Mouse (Mus musculus): Measurements from ENCODE around the gene Umad1. TPM values are rescaled to one million over a fixed set of nuclear protein-coding genes. Genes with fewer than 3 reads are reported as not detected.

Umad1 gene
- total RNA-seq (2021), result 15.7 and 19.1 TPM in 2 replicates
- long read RNA-seq, transcript Umad1-204 (4 exons, 2,025 nt), result major isoform, 25 of 35 reads
- long read RNA-seq, partial matches to known transcripts, result 0 of 35 reads
- long read RNA-seq, other reads (novel, unspliced or antisense), result 7 of 35 reads

- DNase-seq, result peak; percentile 96
Observed at GRCm38 (mm10) chr6:8259004-8259666, at the start of gene Umad1, which contains the start of the genes Rpa3 and Gm45062. TSS of gene Umad1 (plus strand) at chr6:8259288. TSS of gene Rpa3 (minus strand) at chr6:8259173. TSS of gene Gm45062 (plus strand) at chr6:8259450.

- no peak for DNase-seq
Observed at GRCm38 (mm10) chr6:8209866-8210186, 49.3 kb upstream of the Umad1 start.

DNA sequence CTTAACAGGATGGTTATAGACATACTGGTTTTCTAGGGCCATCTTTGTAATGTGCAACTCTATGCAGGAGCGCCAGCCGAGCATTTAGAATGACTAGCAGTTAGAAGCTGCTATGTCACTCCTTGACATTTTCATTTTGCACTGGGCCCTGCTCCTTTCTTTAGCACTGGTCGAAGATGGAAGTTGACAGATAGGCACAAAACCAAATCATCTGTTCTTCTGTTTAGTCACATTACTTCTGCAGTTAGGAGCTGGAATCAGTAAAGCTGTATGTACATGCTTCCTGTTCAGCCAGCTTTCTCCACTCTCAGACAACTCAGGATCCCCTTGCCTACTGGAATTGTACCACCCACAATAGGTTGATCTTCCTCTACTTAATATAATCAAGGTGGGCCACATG, 48.4 kb upstream of the Umad1 start:
- no peak for DNase-seq

DNA sequence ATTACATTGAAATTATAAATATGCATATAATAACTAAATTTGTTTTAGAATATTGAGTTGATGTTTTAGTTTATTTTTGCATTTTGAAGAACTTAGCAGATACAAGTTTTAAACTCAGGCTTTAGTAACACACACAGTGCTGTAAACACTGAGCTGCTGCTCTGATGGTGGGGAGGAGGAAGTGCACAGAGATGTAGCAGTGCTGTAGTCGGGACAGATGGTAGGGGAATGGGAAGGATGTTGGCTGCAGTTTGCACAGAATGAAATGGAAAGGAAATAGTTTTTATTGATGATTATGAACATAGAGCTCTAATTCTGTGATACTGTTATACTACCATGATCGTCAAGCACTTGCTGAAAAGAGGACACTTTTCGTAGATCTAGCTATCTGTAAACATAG, 32.1 kb upstream of the Umad1 start:
- no peak for DNase-seq

DNA sequence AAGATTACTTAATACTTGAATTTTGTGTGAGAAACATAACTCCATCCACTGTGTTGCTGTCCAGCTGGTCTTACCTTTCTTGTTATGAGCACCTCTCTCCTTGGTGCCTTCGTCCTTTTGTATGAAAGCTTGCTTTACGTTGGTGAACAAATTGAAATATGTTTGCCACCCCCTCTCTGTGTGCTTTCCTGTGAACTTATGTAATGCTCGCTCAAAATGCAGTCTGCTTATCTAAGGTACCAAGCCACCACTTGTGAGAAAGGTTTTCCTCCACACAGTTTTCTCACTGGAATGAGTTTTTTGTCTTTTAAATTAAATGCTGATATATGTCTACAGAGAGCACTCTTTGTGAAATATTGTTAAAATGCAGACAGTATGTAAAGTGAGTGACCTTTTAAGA, 30.5 kb upstream of the Umad1 start:
- no peak for DNase-seq

DNA sequence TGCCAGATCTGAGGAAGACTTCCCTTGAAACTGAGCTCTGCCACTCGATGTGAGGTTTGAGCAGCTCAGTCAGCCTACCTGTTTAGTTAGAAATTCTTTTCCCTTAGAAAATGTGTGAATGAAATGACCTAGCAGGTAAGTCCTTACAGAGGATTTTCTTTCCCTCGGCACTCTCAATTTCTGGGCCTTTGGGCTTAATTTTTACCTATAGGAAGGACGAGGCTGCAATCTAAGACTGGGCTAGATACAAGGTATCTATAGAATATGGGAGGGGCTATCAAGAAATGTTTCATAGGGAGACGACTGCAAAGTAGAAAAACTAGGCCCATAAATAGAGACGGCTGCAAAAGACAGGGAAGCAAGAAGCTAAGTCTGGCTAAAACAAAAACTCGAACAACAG, 772 bp upstream of the Umad1 start:
- no peak for DNase-seq

DNA sequence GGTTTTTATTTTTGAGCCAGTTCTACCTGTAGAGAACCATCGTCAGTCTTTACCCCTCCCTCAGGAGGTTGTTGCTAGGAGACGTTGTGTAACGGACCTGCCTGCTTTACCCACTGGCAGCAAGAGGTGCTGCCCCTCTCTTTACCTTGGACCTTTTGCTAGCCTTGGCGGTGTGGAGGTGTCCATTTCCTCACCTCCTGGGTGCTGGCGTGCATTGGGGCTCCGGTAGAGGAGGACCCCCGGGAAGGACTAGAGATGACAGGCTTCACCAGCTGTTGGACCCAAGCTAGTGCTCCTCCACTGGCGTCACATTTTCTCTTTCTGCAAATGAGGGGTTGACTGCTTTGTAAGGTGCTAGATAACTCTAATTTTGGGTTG, 568 bp downstream of the Umad1 start:
- DNase-seq, result no peak

DNA sequence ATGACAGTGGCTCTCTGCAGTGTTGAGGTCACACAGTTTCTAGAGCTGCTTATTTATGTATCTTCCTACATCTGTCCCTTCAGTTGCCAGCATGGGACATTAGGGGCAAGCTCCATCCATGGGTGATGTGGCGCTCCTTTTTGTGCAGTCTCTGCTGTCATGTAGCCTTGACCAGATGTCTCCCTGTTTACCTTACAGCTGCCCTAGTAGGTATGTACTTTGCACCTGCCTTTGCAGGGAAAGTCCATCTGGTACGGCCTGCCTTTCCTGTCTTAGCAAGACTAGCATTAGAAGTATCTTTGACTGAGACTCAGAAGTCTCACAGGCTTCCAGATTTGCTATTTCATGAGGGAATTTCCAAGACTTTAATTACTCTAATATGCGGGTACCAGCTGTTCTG, 12.0 kb downstream of the Umad1 start:
- DNase-seq, result no peak

- DNase-seq, result peak; percentile 52
Observed at GRCm38 (mm10) chr6:8274387-8275054, 15.4 kb downstream of the Umad1 start.

DNA sequence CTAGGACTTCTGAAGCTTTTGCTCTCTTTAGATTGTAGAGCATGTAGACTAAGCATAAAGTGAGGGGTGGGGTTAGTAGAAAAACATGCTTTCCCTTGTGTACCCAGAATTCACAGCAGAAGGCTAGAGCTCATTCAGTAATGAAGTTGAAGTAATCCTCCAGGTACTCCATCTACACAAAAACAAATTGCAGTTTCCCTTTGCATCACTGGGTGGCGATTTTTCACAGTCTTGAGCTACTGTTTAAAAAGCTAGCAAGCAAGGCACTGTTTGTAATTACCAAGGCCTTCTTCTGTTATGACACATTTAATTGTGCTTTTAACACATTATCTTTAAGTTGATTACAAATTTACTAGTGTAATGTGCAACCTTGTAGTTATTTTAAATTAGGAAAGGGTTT, 16.0 kb downstream of the Umad1 start:
- DNase-seq, result peak; percentile 38

DNA sequence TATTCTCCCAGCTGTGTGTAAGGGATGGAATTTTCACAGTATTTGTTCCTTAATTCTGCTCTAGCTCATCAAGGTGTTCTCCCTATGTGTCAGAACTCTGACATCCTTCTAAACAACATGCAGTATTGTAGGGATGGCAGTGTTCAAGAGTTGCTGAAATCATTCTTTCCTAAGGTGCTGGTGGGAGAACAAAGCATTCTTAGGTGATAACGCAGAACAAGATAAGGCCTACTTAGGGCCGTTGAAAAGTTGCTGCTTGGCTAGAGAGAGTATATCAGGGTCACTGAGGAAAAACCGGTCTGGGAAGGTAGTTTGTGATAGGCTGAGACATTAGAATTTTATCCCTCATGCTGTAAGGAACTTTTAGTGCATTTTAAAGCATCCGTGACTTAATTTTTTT, 17.3 kb downstream of the Umad1 start:
- no peak for DNase-seq

- DNase-seq, result no peak
Observed at GRCm38 (mm10) chr6:8278426-8279002, 19.4 kb downstream of the Umad1 start.

DNA sequence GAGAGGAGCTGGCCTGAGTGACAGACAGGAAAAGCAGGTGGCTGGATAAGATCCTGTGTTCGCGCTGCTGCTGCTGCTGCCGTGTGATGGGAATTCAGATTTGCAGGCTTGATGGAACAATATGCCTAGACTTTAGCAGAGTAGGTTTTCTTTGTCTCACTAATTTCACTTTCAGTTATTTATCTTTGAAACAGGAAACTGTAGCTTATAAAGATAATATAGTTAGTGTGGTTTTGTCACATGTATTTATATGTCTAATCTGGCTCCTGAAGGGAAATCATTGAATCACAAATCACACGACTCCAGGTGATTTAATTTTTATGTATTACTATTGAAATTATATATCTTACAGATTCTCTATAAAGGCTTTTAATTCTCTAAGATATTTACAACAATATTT, 24.2 kb downstream of the Umad1 start:
- DNase-seq, result no peak

DNA sequence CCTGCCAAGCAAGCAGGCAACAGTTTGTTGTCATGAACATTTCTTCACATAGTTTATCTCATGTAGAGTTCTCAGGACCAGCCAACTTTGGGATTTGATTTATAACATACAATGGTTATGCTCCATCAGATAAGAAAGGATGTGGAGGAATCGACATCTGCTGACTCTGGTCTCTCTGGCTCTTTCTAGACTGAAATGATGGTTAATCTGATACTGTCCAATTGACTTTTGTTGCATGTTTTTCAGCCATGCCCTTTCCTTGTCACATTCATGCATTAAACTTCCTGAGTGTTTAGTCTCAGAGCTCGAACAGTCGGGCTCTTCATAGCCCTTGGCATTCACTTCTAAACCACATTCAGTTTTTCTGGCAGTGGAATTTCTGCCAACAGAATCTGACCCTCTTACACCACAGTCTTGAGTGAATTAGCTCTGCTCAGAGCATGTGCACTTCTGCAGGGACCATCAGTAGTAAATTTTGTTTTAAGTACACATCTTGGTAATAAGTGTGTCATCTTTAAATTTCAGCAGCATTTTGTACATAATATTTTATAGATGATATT, 26.4 kb downstream of the Umad1 start:
- no peak for DNase-seq

- no peak for DNase-seq
Observed at GRCm38 (mm10) chr6:8286146-8286545, 27.1 kb downstream of the Umad1 start.

- no peak for DNase-seq
Observed at GRCm38 (mm10) chr6:8288755-8289580, 29.9 kb downstream of the Umad1 start.

DNA sequence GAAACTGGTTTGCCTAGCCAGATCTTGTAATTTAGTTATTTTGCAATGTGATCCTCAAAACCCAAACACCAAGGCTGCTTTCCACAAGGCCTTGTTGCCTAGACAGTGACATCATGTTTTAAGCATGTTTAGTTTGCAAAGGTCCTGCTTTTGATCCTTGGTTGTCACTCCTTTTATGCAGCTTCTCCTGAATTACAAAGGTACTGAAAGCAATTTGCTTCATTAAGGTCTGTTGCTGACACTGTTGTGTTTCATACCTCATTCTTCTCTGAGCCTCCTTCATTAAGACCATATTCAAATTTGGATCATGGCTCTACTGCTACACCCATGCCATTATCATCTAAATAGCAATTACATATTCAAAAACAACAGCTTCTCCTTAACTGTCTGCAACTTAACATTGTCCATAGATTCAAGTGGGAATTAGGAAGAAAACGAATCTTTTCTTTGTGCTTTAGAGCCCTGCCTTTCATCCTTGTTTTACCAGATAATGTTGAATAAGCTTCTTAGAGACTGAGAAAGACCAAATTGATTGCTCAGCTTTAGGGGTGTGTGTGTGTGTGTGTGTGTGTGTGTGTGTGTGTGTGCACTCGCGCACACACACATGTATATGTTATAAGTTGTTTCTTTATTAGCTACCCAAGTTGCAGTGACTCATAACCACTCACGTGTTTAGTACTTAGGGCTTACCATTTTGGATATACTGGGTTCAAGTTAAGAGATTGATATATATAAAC, 35.1 kb downstream of the Umad1 start:
- DNase-seq, result no peak

GRCm38 (mm10) chr6:8299066-8299863, 40.2 kb downstream of the Umad1 start:
- DNase-seq, result no peak

GRCm38 (mm10) chr6:8307878-8308775, 49.0 kb downstream of the Umad1 start:
- no peak for DNase-seq

DNA sequence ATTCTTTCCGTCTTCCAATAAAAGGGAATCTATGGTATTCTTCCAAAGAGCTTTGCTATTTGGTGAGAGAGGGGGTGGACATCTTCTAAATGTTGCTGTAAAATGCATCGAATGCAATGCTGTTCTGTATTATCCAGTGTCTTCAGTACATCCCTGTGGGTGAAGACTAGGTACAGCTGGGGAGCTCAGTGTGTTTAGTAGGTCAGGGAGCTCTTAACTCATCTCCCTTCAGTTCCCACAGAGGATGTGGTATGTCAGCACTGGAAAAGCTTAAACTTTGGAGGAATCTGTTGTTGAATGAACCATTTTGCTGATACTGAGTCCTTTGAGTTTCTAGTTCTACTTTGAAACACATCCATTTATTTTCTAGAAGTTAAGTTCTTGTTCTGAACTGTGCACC, 53.5 kb downstream of the Umad1 start:
- DNase-seq, result no peak
